Mouse (Mus musculus): ENCODE measurements around the gene Prg3.

Prg3 gene

GRCm38 (mm10) chr2:84996376-84996775, 8.4 kb downstream of the Prg3 start:
- no peak for DNase-seq (ENCODE audit: low spot score)

GRCm38 (mm10) chr2:84999486-85000181, 11.6 kb downstream of the Prg3 start:
- no peak for DNase-seq (ENCODE audit: low spot score)

- no peak for DNase-seq (ENCODE audit: low spot score)
Observed at GRCm38 (mm10) chr2:85001497-85001896, 13.5 kb downstream of the Prg3 start.

- no peak for DNase-seq (ENCODE audit: low spot score)
Observed at GRCm38 (mm10) chr2:85002575-85002974, 14.6 kb downstream of the Prg3 start.

- DNase-seq (ENCODE audit: low spot score): no peak
Observed at GRCm38 (mm10) chr2:85004341-85004740, 16.3 kb downstream of the Prg3 start.

- no peak for DNase-seq (ENCODE audit: low spot score)
Observed at GRCm38 (mm10) chr2:85006600-85006999, 18.6 kb downstream of the Prg3 start.

- peak; percentile 52 for DNase-seq (ENCODE audit: low spot score)
Observed at GRCm38 (mm10) chr2:85007729-85008128, 19.7 kb downstream of the Prg3 start.

- DNase-seq (ENCODE audit: low spot score): no peak
Observed at GRCm38 (mm10) chr2:85009212-85009611, 21.2 kb downstream of the Prg3 start.

GRCm38 (mm10) chr2:85011906-85012604, 24.0 kb downstream of the Prg3 start:
- DNase-seq (ENCODE audit: low spot score): peak; percentile 55

GRCm38 (mm10) chr2:85012679-85013078, 24.7 kb downstream of the Prg3 start:
- no peak for DNase-seq (ENCODE audit: low spot score)

GRCm38 (mm10) chr2:85013826-85014587, 26.0 kb downstream of the Prg3 start:
- no peak for DNase-seq (ENCODE audit: low spot score)

GRCm38 (mm10) chr2:85014588-85014982, 26.6 kb downstream of the Prg3 start:
- DNase-seq (ENCODE audit: low spot score): no peak

- DNase-seq (ENCODE audit: low spot score): peak; percentile 68
Observed at GRCm38 (mm10) chr2:85022043-85022442, 34.0 kb downstream of the Prg3 start.

- DNase-seq (ENCODE audit: low spot score): no peak
Observed at GRCm38 (mm10) chr2:85026178-85026577, 38.2 kb downstream of the Prg3 start.

- no peak for DNase-seq (ENCODE audit: low spot score)
Observed at GRCm38 (mm10) chr2:85027281-85027680, 39.3 kb downstream of the Prg3 start.

GRCm38 (mm10) chr2:85029897-85030296, 41.9 kb downstream of the Prg3 start:
- no peak for DNase-seq (ENCODE audit: low spot score)

GRCm38 (mm10) chr2:85030989-85031388, 43.0 kb downstream of the Prg3 start:
- DNase-seq (ENCODE audit: low spot score): no peak

- DNase-seq (ENCODE audit: low spot score): peak; percentile 13
Observed at GRCm38 (mm10) chr2:85033121-85033520, 45.1 kb downstream of the Prg3 start.

- DNase-seq (ENCODE audit: low spot score): no peak
Observed at GRCm38 (mm10) chr2:85034169-85034568, 46.2 kb downstream of the Prg3 start.

GRCm38 (mm10) chr2:85036507-85037046, 48.6 kb downstream of the Prg3 start:
- DNase-seq (ENCODE audit: low spot score): peak; percentile 25

- DNase-seq (ENCODE audit: low spot score): peak; percentile 98
Observed at GRCm38 (mm10) chr2:85037047-85038026, 49.3 kb downstream of the Prg3 start, which contains the start of the genes Ssrp1 and P2rx3. Gene Ssrp1, plus strand, starts transcription at chr2:85037234. Gene P2rx3, minus strand, starts transcription at chr2:85037462.
